Mouse (Mus musculus): ENCODE results near the gene Cfap52. TPM values are rescaled to one million over a fixed set of nuclear protein-coding genes. Genes with fewer than 3 reads are reported as not detected.
A peak's percentile ranks its signal among the peaks of the same experiment; 100 is the strongest.

The Cfap52 gene
- total and polyA plus RNA-seq, 2 experiments from 2014 or later, result 4.2 to 4.8 TPM

GRCm38 (mm10) chr11:67926348-67927055 lies 38.9 kb downstream of the Cfap52 start:
- no peak for ATAC-seq
- no peaks in the 10 kb centered on the region for H3K36me3 ChIP-seq (ENCODE audit: insufficient read depth)
- no peak for DNase-seq
- H3K9ac ChIP-seq, result no peak overlapping the region
- no peaks in the 10 kb centered on the region for H3K9me3 ChIP-seq (ENCODE audit: low read length)
- H3K4me1 ChIP-seq (ENCODE audit: insufficient read depth), result no peaks in the 10 kb centered on the region
- TF ChIP-seq CTCF (IDR thresholded peaks at IDR 0.05; ENCODE audit: low read depth), result no peak
- H3K4me2 ChIP-seq (ENCODE audit: low read depth), result no peak overlapping the region
- no peak overlapping the region for H3K4me3 ChIP-seq (ENCODE audit: low read depth, low read length)
- H3K27ac ChIP-seq (ENCODE audit: low read depth, low read length), result no peak overlapping the region
- WGBS, result 13% methylated on average over 15 of the region's 15 CpGs
- H3K27me3 ChIP-seq (ENCODE audit: insufficient read depth, low read length), result no peaks in the 10 kb centered on the region

GRCm38 (mm10) chr11:67925000-67925399 lies 40.5 kb downstream of the Cfap52 start:
- H3K4me2 ChIP-seq (ENCODE audit: low read depth), result no peak overlapping the region
- ATAC-seq (no peak), DNase-seq (peak; percentile 49)
- H3K36me3 ChIP-seq (ENCODE audit: insufficient read depth), result no peaks in the 10 kb centered on the region
- H3K27me3 ChIP-seq (ENCODE audit: insufficient read depth, low read length), result peaks cover 4% of the 10 kb centered on the region; the same call in 1 of the 2 replicates
- no peak overlapping the region for H3K4me3 ChIP-seq (ENCODE audit: low read depth, low read length)
- 74% methylated on average over 13 of the region's 13 CpGs for WGBS
- no peaks in the 10 kb centered on the region for H3K4me1 ChIP-seq (ENCODE audit: insufficient read depth)
- no peak overlapping the region for H3K9ac ChIP-seq
- 0 out of 2 replicates have a peak, but pooled peaks have one; percentile 9 for TF ChIP-seq CTCF (IDR thresholded peaks at IDR 0.05; ENCODE audit: low read depth)
- H3K27ac ChIP-seq (ENCODE audit: low read depth, low read length), result no peak overlapping the region
- no peaks in the 10 kb centered on the region for H3K9me3 ChIP-seq (ENCODE audit: low read length)

GRCm38 (mm10) chr11:67923720-67924119 lies 41.7 kb downstream of the Cfap52 start:
- Histone ChIP-seq H3K4me3 (ENCODE audit: low read depth, low read length) (no peak overlapping the region), H3K36me3 (ENCODE audit: insufficient read depth) (no peaks in the 10 kb centered on the region), H3K27ac (ENCODE audit: low read depth, low read length) (no peak overlapping the region), H3K4me1 (ENCODE audit: insufficient read depth) (no peaks in the 10 kb centered on the region), H3K9me3 (ENCODE audit: low read length) (no peaks in the 10 kb centered on the region), H3K4me2 (ENCODE audit: low read depth) (no peak overlapping the region), H3K27me3 (ENCODE audit: insufficient read depth, low read length) (peaks cover 10% of the 10 kb centered on the region), H3K9ac (no peak overlapping the region)
- TF ChIP-seq CTCF (IDR thresholded peaks at IDR 0.05; ENCODE audit: low read depth), result peak; percentile 36
- ATAC-seq (no peak), DNase-seq (no peak)
- WGBS, result 93% methylated on average over 5 of the region's 5 CpGs

GRCm38 (mm10) chr11:67922755-67923125 lies 42.7 kb downstream of the Cfap52 start:
- no peak overlapping the region for H3K9ac ChIP-seq
- 2% methylated on average over 12 of the region's 12 CpGs for WGBS
- ATAC-seq (peak; percentile 87), DNase-seq (peak; percentile 77)
- H3K36me3 ChIP-seq (ENCODE audit: insufficient read depth), result no peaks in the 10 kb centered on the region
- peaks cover 10% of the 10 kb centered on the region for H3K27me3 ChIP-seq (ENCODE audit: insufficient read depth, low read length)
- no peaks in the 10 kb centered on the region for H3K9me3 ChIP-seq (ENCODE audit: low read length)
- peak; percentile 63 for TF ChIP-seq CTCF (IDR thresholded peaks at IDR 0.05; ENCODE audit: low read depth)
- H3K4me2 ChIP-seq (ENCODE audit: low read depth), result peak overlapping the region; percentile 100
- no peaks in the 10 kb centered on the region for H3K4me1 ChIP-seq (ENCODE audit: insufficient read depth)
- peak overlapping the region; percentile 70 for H3K4me3 ChIP-seq (ENCODE audit: low read depth, low read length)
- H3K27ac ChIP-seq (ENCODE audit: low read depth, low read length), result no peak overlapping the region

GRCm38 (mm10) chr11:67921827-67922754 lies 43.4 kb downstream of the Cfap52 start, which contains the start of gene Usp43:
TSS of gene Usp43 (minus strand) at chr11:67922153.
- Histone ChIP-seq H3K4me3 (ENCODE audit: low read depth, low read length) (peak within 1 kb of the TSS; percentile 70), H3K4me2 (ENCODE audit: low read depth) (peak within 1 kb of the TSS; percentile 100), H3K27me3 (ENCODE audit: insufficient read depth, low read length) (peaks cover 10% of the 10 kb centered on the region), H3K27ac (ENCODE audit: low read depth, low read length) (peak within 1 kb of the TSS; percentile 45), H3K4me1 (ENCODE audit: insufficient read depth) (no peaks in the 10 kb centered on the region), H3K9me3 (ENCODE audit: low read length) (no peaks in the 10 kb centered on the region), H3K36me3 (ENCODE audit: insufficient read depth) (no peaks in the 10 kb centered on the region), H3K9ac (peak within 1 kb of the TSS; percentile 76)
- no peak for TF ChIP-seq CTCF (IDR thresholded peaks at IDR 0.05; ENCODE audit: low read depth)
- ATAC-seq (peak; percentile 67), DNase-seq (peak; percentile 26)
- WGBS, result 3% methylated on average over 73 of the region's 80 CpGs

GRCm38 (mm10) chr11:67921091-67921826 lies 44.2 kb downstream of the Cfap52 start:
- Histone ChIP-seq H3K4me2 (ENCODE audit: low read depth) (peak overlapping the region; percentile 100), H3K4me3 (ENCODE audit: low read depth, low read length) (peak overlapping the region; percentile 70), H3K27me3 (ENCODE audit: insufficient read depth, low read length) (peaks cover 10% of the 10 kb centered on the region), H3K36me3 (ENCODE audit: insufficient read depth) (no peaks in the 10 kb centered on the region), H3K9ac (peak overlapping the region; percentile 76), H3K9me3 (ENCODE audit: low read length) (no peaks in the 10 kb centered on the region), H3K27ac (ENCODE audit: low read depth, low read length) (peak overlapping the region; percentile 45), H3K4me1 (ENCODE audit: insufficient read depth) (no peaks in the 10 kb centered on the region)
- WGBS, result 3% methylated on average over 47 of the region's 47 CpGs
- 0 out of 2 replicates have a peak, but pooled peaks have one; percentile 16 for TF ChIP-seq CTCF (IDR thresholded peaks at IDR 0.05; ENCODE audit: low read depth)
- DNase-seq (peak; percentile 24), ATAC-seq (peak; percentile 21)

Measured in forebrain, postnatal 0 days (tissue).